Mouse (Mus musculus) olfactory bulb, adult 2 months (tissue): ENCODE measurements at regions not wholly inside any gene's neighbourhood (a gene's known extent, or its start where the extent isn't known, plus 50 kb on each side); places are given as distances from the start of the nearest gene placed in this dataset.
"Not testable (repeated sequence)": the region's sequence is repeated elsewhere in the genome, so short reads cannot be mapped to it uniquely, and the experiment has no call there.

Source experiments
- H3K27ac ChIP-seq: fragments of 200-500 bp; 2 replicates; pipeline ENCODE4 v1.5.1; 2012; ENCODE audit warnings: low read depth, low read length; ENCODE audit not compliant: insufficient read depth
- H3K4me1 ChIP-seq: fragments of 200-500 bp; 2 replicates; pipeline ENCODE4 v1.6.1; 2012; ENCODE audit warnings: low read length; ENCODE audit not compliant: control insufficient read depth, insufficient read depth
- H3K4me3 ChIP-seq: fragments of 200-500 bp; 2 replicates; pipeline ENCODE4 v1.5.1; 2012; ENCODE audit warnings: mild to moderate bottlenecking, low read depth, low read length, moderate library complexity; ENCODE audit not compliant: insufficient read depth
- CTCF ChIP-seq: fragments of 200-500 bp; IDR thresholded peaks from 2 replicates; pipeline ENCODE4 v1.5.1; 2012; ENCODE audit warnings: low read depth, mild to moderate bottlenecking, low read length, moderate library complexity; ENCODE audit not compliant: insufficient read depth
- POLR2A ChIP-seq: fragments of 200-500 bp; IDR thresholded peaks from 2 replicates; pipeline ENCODE4 v1.6.1; 2012; ENCODE audit warnings: mild to moderate bottlenecking, low read depth, low read length, moderate library complexity; ENCODE audit not compliant: insufficient read depth
- WGBS: fragments of 180-500 bp; shearing (Covaris S2); methylation state at CpG from one replicate; pipeline ENCODE4 v1.1.7; 2018; 5-methylcytosine and 5-hydroxymethylcytosine counted together

- TF ChIP-seq CTCF (no peak), POLR2A (no peak)
- 62% methylated on average over 12 of the region's 12 CpGs for WGBS
- H3K4me1 ChIP-seq, result peaks cover 5% of the 10 kb centered on the region
Measured at GRCm38 (mm10) chr14:73453164-73453563, 56.7 kb upstream of the Med4 start.

GRCm38 (mm10) chr14:73452321-73453082, 57.3 kb upstream of the Med4 start:
- H3K4me1 ChIP-seq, result peaks cover 5% of the 10 kb centered on the region
- TF ChIP-seq CTCF (no peak), POLR2A (no peak)
- H3K27ac ChIP-seq, result no peak overlapping the region
- 94% methylated on average over 7 of the region's 7 CpGs for WGBS
- no peak overlapping the region for H3K4me3 ChIP-seq

More at GRCm38 (mm10) chr14:73453164-73453563, 56.7 kb upstream of the Med4 start:
- no peak overlapping the region for H3K27ac ChIP-seq
- H3K4me3 ChIP-seq, result no peak overlapping the region

GRCm38 (mm10) chr14:73451291-73452045, 58.4 kb upstream of the Med4 start:
- Histone ChIP-seq H3K4me1 (peaks cover 5% of the 10 kb centered on the region), H3K27ac (no peak overlapping the region), H3K4me3 (no peak overlapping the region)
- 89% methylated on average over 9 of the region's 9 CpGs for WGBS
- no peak for TF ChIP-seq CTCF
- TF ChIP-seq POLR2A, result no peak

DNA sequence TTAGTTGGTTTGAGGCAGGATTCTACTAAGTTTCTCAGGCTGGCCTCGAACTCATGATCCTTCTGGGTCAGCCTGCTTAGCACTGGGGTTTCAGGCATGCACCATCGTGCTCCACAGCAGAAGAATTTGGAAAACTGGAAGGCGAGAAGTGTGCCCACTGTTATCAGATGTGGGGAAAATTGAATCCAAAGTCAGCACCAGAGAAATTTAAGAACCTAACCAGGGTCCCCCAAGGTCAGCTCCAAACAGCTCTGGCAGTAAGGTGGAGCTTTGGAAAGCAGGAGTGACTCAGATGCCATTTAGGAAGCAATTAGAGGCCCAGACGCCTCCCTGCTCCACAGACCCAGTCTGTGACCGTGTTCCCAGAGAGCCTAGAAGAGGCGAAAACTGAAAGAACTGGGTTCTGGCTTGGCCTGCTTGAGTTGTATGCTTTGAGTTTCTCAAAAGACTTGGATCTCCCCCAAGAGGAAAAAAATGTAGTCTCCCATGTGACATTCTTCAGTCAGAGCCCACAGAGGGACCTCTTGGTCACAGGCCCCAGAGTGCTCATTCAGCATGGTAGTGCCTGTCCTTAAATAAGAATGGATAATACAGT, 59.8 kb upstream of the Med4 start:
- WGBS, result 63% methylated on average over 6 of the region's 6 CpGs
- TF ChIP-seq POLR2A (no peak), CTCF (no peak)

DNA sequence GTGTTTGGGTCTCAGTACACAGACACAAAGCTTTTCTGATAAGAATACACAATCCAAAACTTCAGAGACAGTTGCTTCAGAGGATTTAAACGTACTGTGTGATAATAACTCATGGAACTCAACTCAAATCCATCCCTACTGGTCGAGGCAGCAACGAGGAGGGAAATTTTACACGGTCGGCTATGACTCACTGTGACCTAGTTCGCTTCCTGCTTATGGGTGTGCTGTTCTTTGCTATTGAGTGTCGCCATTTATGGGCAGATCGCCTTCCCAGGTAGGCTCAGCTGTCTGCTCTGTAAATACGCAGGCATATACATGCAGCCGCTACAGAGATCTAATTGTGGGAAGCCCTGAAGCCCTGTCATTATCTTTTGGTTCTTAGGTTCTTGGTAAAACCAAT, 60.7 kb upstream of the Med4 start:
- Histone ChIP-seq H3K4me3 (no peak overlapping the region), H3K27ac (no peak overlapping the region), H3K4me1 (peaks cover 13% of the 10 kb centered on the region)
- no peak for TF ChIP-seq CTCF
- TF ChIP-seq POLR2A, result no peak
- 83% methylated on average over 10 of the region's 10 CpGs for WGBS

More for the DNA sequence above, 59.8 kb upstream of the Med4 start:
- Histone ChIP-seq H3K4me1 (peaks cover 10% of the 10 kb centered on the region), H3K27ac (no peak overlapping the region), H3K4me3 (no peak overlapping the region)

DNA sequence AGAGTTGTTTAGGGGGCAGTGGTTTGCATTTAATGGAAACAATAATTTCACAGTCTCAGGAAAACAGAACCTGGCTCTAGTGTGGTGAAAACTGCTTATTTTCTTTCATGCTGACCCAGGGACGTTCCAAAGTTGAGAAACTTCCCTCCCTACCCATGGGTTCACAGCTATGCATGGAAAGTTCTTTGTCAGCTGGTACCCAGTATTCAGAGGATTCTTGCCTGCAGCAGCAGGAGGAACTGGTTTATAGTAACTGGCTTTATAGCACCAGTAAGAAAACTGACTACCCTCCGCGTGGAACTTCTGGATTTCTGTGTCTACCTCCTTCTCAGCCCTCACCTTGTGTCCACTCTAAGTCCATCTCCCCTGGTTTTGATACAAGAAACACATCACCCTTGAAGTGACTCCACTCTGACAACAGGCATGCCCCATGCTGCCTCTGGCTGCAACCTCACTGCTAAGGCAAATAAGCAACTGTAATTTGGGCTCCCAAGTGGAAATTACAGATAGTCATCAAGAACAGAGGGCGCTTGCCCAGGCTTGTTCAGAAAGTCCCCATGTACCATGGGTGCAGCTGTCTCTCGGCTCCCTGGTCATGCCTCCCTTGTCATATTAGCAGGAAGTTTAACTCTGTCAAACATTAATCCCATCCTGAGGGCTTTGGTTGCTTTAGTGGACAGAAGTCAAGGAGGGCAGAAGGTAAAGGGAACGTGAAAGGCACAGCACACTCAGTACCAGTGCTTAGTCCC, 60.6 kb upstream of the Itm2b start:
- peaks cover 16% of the 10 kb centered on the region for H3K4me1 ChIP-seq
- TF ChIP-seq CTCF (no peak), POLR2A (no peak)
- peak overlapping the region; percentile 33 for H3K27ac ChIP-seq
- H3K4me3 ChIP-seq, result no peak overlapping the region
- WGBS, result 55% methylated on average over 6 of the region's 6 CpGs

- TF ChIP-seq POLR2A (no peak), CTCF (no peak)
- peak overlapping the region; percentile 46; the same call in 1 of the 2 replicates for H3K27ac ChIP-seq
- peaks cover 12% of the 10 kb centered on the region for H3K4me1 ChIP-seq
- no peak overlapping the region for H3K4me3 ChIP-seq
- WGBS, result 85% methylated on average over 3 of the region's 3 CpGs
Measured at GRCm38 (mm10) chr14:73444733-73445132, 59.6 kb upstream of the Itm2b start.

DNA sequence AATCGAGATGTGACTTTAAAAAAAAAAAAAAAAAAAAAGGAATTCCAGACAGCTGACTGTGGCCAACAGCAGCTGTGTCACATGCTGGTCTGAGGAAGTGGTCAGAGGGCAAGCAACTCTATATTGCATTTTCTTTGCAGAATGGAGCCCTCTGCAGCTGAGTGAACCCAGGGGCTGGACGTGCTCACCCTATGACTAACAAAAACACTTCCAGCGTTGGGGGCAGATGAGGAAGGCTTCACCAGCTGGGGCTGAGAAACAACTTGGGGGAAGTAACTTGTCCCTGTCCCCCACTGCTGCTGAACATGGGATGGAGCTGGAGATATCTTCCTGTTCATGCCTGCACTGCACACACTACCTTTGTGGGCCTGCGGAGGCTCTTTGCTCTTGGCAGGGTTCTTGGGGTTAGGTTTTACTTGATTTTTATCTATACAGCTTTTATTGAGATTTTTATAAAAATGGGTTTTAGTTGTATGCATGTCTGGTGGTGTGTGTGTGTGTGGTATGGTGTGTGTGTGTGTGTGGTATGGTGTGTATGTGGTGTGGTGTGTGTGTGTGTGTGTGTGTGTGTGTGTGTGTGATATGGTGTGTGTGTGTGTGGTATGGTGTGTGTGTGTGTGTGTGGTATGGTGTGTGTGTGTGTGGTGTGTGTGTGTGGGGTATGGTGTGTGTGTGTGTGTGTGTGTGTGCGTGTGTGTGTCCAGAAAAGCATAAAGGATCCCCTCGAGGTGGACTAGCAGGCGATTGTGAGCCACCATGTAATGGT, 57.0 kb upstream of the Itm2b start:
- H3K4me3 ChIP-seq, result no peak overlapping the region
- peak overlapping the region; percentile 22; the same call in 1 of the 2 replicates for H3K27ac ChIP-seq
- H3K4me1 ChIP-seq, result peaks cover 11% of the 10 kb centered on the region
- WGBS, result 71% methylated on average over 7 of the region's 7 CpGs
- TF ChIP-seq CTCF, result no peak
- no peak for TF ChIP-seq POLR2A

DNA sequence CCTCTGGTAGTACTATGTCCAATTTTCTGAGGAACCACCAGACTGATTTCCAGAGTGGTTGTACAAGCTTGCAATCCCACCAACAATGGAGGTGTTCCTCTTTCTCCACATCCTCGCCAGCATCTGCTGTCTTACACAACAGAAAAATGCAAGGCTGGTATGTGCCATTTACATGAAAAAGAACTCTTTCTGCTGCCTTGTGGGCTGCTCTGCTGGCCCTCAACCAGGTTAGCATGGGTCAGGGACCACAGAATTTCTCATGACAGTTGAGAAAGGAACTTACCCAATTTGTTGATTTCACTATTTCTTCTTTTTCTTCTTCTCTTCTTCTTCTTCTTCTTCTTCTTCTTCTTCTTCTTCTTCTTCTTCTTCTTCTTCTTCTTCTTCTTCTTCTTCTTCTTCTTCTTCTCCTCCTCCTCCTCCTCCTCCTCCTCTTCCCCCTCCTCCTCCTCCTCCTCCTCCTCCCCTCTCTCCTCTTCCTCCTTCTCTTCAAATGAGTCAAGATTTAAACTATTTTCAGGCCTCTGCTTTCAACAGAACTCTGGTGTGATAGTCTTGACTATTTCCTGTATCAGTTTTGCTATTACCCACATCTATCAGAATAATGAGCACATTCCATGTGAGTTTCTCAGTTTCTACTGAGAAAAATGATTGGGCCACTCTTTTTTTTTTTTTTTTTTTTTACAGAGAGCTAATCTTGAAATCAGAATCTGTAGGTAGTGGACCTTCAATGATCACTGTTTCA, 56.3 kb upstream of the Itm2b start:
- H3K4me1 ChIP-seq, result peaks cover 11% of the 10 kb centered on the region
- H3K4me3 ChIP-seq, H3K27ac ChIP-seq: not testable (repeated sequence)
- WGBS, result 88% methylated on average over 1 of the region's 1 CpGs
